ENCODE assay signal across 16 mouse cellular contexts in the genomic region with DNA sequence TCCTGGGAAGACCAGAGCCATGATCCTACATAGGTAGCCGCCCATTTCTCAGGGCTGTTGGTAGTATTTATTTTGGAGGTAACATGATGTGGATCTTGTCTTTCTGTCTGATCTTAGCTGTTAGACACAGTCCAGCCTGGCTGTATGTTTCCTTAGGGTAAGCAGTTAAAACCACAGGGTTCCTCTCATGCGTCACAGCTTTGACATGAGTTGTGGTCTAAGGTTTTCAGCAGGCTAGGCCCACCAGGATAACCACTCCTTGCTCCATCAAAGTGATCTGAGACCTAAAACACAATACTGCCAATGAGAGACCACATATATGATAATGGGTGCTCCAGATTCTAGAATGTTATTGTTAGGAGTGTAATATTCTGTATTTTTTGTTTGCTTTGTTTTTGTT.
A peak's percentile ranks its signal among the peaks of the same experiment; 100 is the strongest.
DNase-seq lines count a peak whose midpoint lies in the region; ATAC-seq lines count a peak whose summit lies in the region.
"Had no signal": no experiment of that assay in that cellular context is flagged by ENCODE, and none has a peak within 500 bp of the region (broad histone marks: within the 10 kb centered on the region; RNA-seq: fewer than 3 reads in every experiment).

No protein-coding gene starts in this region.

- ATAC-seq in common myeloid progenitor, adult 5-6 weeks (replicated peaks; ENCODE audit: low read depth, poor library complexity, severe bottlenecking), result peak; percentile 86
- ATAC-seq in granulocyte monocyte progenitor cell, adult 5-6 weeks (replicated peaks; ENCODE audit: poor library complexity, severe bottlenecking), result 0 out of 2 replicates have a peak, but pooled peaks have one; percentile 44
- ATAC-seq in megakaryocyte progenitor cell, adult 5-6 weeks (replicated peaks; ENCODE audit: poor library complexity), result peak; percentile 68
- ATAC-seq: forebrain, embryonic 14.5 days; forebrain, embryonic 16.5 days had no signal

- no peak for DNase-seq in lung, postnatal 36 days
- no peak for DNase-seq in lung, postnatal 10 days
- DNase-seq: adrenal gland, adult 2 months; adrenal gland, postnatal 14 days; adrenal gland, postnatal 36 days; cerebellum, adult 11-12 months; cerebellum, adult 2 months; cerebellum, adult 9-10 months; cerebellum, postnatal 10 days; cerebellum, postnatal 25 days; embryo, embryonic 11 days had no signal
